Mouse (Mus musculus) CH12.LX (cell line): ENCODE data around the gene Sema5b. TPM values are rescaled to one million over a fixed set of nuclear protein-coding genes. Genes with fewer than 3 reads are reported as not detected.

ENCODE experiments used
- DNase-seq: peaks from one replicate; pipeline ENCODE4 v3.0.0-alpha.2; 2013; ENCODE audit errors: extremely low read depth
- H3K27ac ChIP-seq: 2 replicates; pipeline ENCODE4 v1.5.1; 2012; ENCODE audit warnings: low read depth, mild to moderate bottlenecking, control low read depth, moderate library complexity; ENCODE audit not compliant: insufficient read depth
- H3K27me3 ChIP-seq: replicated peaks from 2 replicates; pipeline ENCODE3; 2012; ENCODE audit warnings: inconsistent platforms
- H3K36me3 ChIP-seq, 2 experiments: replicated peaks in 1 of 2; 2 replicates each; pipeline versions ENCODE3 to v1.6.1; 2012; ENCODE audit warnings: inconsistent platforms in 1 of 2, low read length in 1 of 2, mild to moderate bottlenecking in 1 of 2, mixed read lengths in 1 of 2, moderate library complexity in 1 of 2; ENCODE audit not compliant: control insufficient read depth in 1 of 2, insufficient read depth in 1 of 2
- H3K4me1 ChIP-seq, 2 experiments: 2 replicates each; pipeline ENCODE4 v1.6.1; 2012; ENCODE audit warnings: inconsistent platforms in 1 of 2, moderate library complexity in 1 of 2; ENCODE audit not compliant: insufficient read depth in 2 of 2, control insufficient read depth in 1 of 2
- H3K4me2 ChIP-seq: 2 replicates; pipeline ENCODE4 v1.6.1; 2012; ENCODE audit warnings: low read depth, mild to moderate bottlenecking, control low read depth; ENCODE audit not compliant: poor library complexity, insufficient read depth, severe bottlenecking
- H3K4me3 ChIP-seq, 3 experiments: fragments of 150-350 bp in 1 of 3; sonication (generic) in 1 of 3; replicated peaks in 1 of 3; 2 replicates each; pipeline versions ENCODE3 to v1.5.1; 2011 to 2012; ENCODE audit warnings: low read depth in 2 of 3, low read length in 2 of 3, mild to moderate bottlenecking in 2 of 3, moderate library complexity in 2 of 3, control low read depth in 1 of 3, improper control_type of control experiment in 1 of 3, inconsistent platforms in 1 of 3, mixed read lengths in 1 of 3; ENCODE audit not compliant: poor library complexity in 1 of 3
- H3K79me2 ChIP-seq: replicated peaks from 2 replicates; pipeline ENCODE4 v1.6.1; 2012; ENCODE audit warnings: mild to moderate bottlenecking, moderate library complexity; ENCODE audit not compliant: control insufficient read depth, poor library complexity, insufficient read depth, severe bottlenecking; ENCODE audit errors: extremely low read depth
- H3K9ac ChIP-seq: 2 replicates; pipeline ENCODE4 v1.6.1; 2012; ENCODE audit warnings: low read depth, mild to moderate bottlenecking, control low read depth, moderate library complexity; ENCODE audit not compliant: insufficient read depth
- H3K9me3 ChIP-seq: replicated peaks from 2 replicates; pipeline ENCODE3; 2012; ENCODE audit warnings: low read length, inconsistent platforms, mixed read lengths
- BHLHE40 ChIP-seq: IDR thresholded peaks from 2 replicates; pipeline ENCODE4 v1.6.1; 2011; ENCODE audit warnings: mild to moderate bottlenecking, low read depth, low read length, improper control_type of control experiment
- CHD1 ChIP-seq: IDR thresholded peaks from 2 replicates; pipeline ENCODE4 v1.6.1; 2012; ENCODE audit warnings: low read depth, low read length, improper control_type of control experiment, inconsistent platforms
- CHD2 ChIP-seq: IDR thresholded peaks from 2 replicates; pipeline ENCODE4 v1.6.1; 2011; ENCODE audit warnings: low read length, improper control_type of control experiment
- E2F4 ChIP-seq: IDR thresholded peaks from 2 replicates; pipeline ENCODE4 v1.6.1; 2011; ENCODE audit warnings: low read depth, low read length, improper control_type of control experiment; ENCODE audit not compliant: insufficient replicate concordance
- ETS1 ChIP-seq: conservative IDR thresholded peaks from 2 replicates; pipeline ENCODE4 v1.6.1; 2012; ENCODE audit warnings: low read depth, mild to moderate bottlenecking, inconsistent platforms, low read length, improper control_type of control experiment, moderate library complexity
- GABPA ChIP-seq: IDR thresholded peaks from 2 replicates; pipeline ENCODE4 v1.6.1; 2012; ENCODE audit warnings: low read depth, low read length, improper control_type of control experiment, inconsistent platforms; ENCODE audit not compliant: insufficient replicate concordance
- HCFC1 ChIP-seq: IDR thresholded peaks from 2 replicates; pipeline ENCODE4 v1.6.1; 2012; ENCODE audit warnings: low read depth, mild to moderate bottlenecking, inconsistent platforms, low read length, improper control_type of control experiment
- IRF4 ChIP-seq: IDR thresholded peaks from 2 replicates; pipeline ENCODE4 v1.6.1; 2014; ENCODE audit warnings: low read depth, mild to moderate bottlenecking, inconsistent platforms, low read length, improper control_type of control experiment
- JUN ChIP-seq: IDR thresholded peaks from 2 replicates; pipeline ENCODE4 v1.6.1; 2011; ENCODE audit warnings: low read depth, mild to moderate bottlenecking, low read length, improper control_type of control experiment, moderate library complexity; ENCODE audit not compliant: insufficient read depth
- KAT2A ChIP-seq: IDR thresholded peaks from 2 replicates; pipeline ENCODE4 v1.6.1; 2012; ENCODE audit warnings: low read length, improper control_type of control experiment, inconsistent platforms; ENCODE audit not compliant: insufficient replicate concordance
- MAFK ChIP-seq: IDR thresholded peaks from 2 replicates; pipeline ENCODE4 v1.6.1; 2011; ENCODE audit warnings: low read length, improper control_type of control experiment; ENCODE audit not compliant: insufficient replicate concordance
- MAX ChIP-seq: IDR thresholded peaks from 2 replicates; pipeline ENCODE4 v1.6.1; 2011; ENCODE audit warnings: low read length, improper control_type of control experiment
- MAZ ChIP-seq: IDR thresholded peaks from 2 replicates; pipeline ENCODE4 v1.6.1; 2012; ENCODE audit warnings: low read depth, mild to moderate bottlenecking, inconsistent platforms, low read length, improper control_type of control experiment, moderate library complexity
- MEF2A ChIP-seq: IDR thresholded peaks from 2 replicates; pipeline ENCODE4 v1.6.1; 2014; ENCODE audit warnings: low read depth, mild to moderate bottlenecking, inconsistent platforms, low read length, improper control_type of control experiment, borderline replicate concordance
- MXI1 ChIP-seq: IDR thresholded peaks from 2 replicates; pipeline ENCODE4 v1.6.1; 2011; ENCODE audit warnings: mild to moderate bottlenecking, low read depth, low read length, improper control_type of control experiment
- MYC ChIP-seq: IDR thresholded peaks from 2 replicates; pipeline ENCODE4 v1.6.1; 2011; ENCODE audit warnings: low read depth, mild to moderate bottlenecking, improper control_type of control experiment, low read length
- POLR2AphosphoS2 ChIP-seq: IDR thresholded peaks from 2 replicates; pipeline ENCODE4 v1.6.1; 2011; ENCODE audit warnings: low read depth, low read length, improper control_type of control experiment
- RCOR1 ChIP-seq: conservative IDR thresholded peaks from 2 replicates; pipeline ENCODE4 v1.6.1; 2012; ENCODE audit warnings: low read depth, mild to moderate bottlenecking, inconsistent platforms, low read length, improper control_type of control experiment
- SMC3 ChIP-seq: IDR thresholded peaks from 2 replicates; pipeline ENCODE4 v1.6.1; 2011; ENCODE audit warnings: low read depth, low read length, improper control_type of control experiment
- TBP ChIP-seq: conservative IDR thresholded peaks from 2 replicates; pipeline ENCODE4 v1.6.1; 2011; ENCODE audit warnings: low read depth, low read length, improper control_type of control experiment
- USF2 ChIP-seq: conservative IDR thresholded peaks from 2 replicates; pipeline ENCODE4 v1.6.1; 2011; ENCODE audit warnings: low read depth, low read length, improper control_type of control experiment
- ZKSCAN1 ChIP-seq: IDR thresholded peaks from 2 replicates; pipeline ENCODE4 v1.6.1; 2012; ENCODE audit warnings: low read depth, inconsistent platforms, low read length, improper control_type of control experiment, borderline replicate concordance
- ZMIZ1 ChIP-seq: IDR thresholded peaks from 2 replicates; pipeline ENCODE4 v1.6.1; 2012; ENCODE audit warnings: low read depth, mild to moderate bottlenecking, inconsistent platforms, low read length, improper control_type of control experiment
- dilution Hi-C: fragments of 300-500 bp; cut with MboI; formaldehyde crosslinking; loops from 2 replicates; pipeline ENCODE4 v1.14.3; 2020; ENCODE audit warnings: low sequenced_read_pairs; ENCODE audit not compliant: extremely low pct_unique_long_range_greater_than_20kb, extremely low pct_ligation_motif_present
- in situ Hi-C: fragments of 300-500 bp; cut with MboI; formaldehyde crosslinking; loops from 3 replicates; pipeline ENCODE4 v1.14.3; 2019; ENCODE audit warnings: low sequenced_read_pairs, low pct_ligation_motif_present, low pct_unique_long_range_greater_than_20kb, mixed read lengths
- polyA plus RNA-seq: library from polyadenylated mRNA; unstranded; fragments of >175 nt; gene quantifications from 2 replicates; pipeline ENCODE4 v1.2.1, GENCODE M21; 2012; ENCODE audit warnings: low read depth; ENCODE audit not compliant: insufficient read length
- total RNA-seq, 2 experiments: library from RNA; depleted of rRNA; stranded (reverse); fragments of 300-350 nt in 1 of 2; fragments of >200 nt in 1 of 2; gene quantifications; 2 replicates each; pipeline ENCODE4 v1.2.3; 2012 to 2014

Sema5b gene
- total and polyA plus RNA-seq, 3 experiments = 0.04 TPM; not detected in 2

DNA sequence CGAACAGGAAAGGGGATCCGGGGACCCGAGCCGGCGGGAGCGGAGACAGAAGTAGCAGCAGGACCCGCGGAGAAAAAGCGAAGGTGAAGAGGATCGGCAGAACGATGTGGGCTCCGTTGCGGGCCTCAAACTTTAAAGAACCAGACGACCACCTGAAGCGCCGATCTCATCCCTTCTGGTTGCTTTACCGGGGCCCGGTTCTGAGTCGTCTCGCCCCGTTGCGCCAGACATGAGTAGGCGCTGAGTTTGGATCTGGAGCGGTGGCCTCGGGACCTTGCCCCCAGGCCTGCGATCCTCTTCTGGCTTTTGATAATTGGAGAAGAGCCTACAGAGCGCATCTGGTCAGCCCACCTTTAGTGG, 1.5 kb downstream of the Sema5b start:
- in situ Hi-C loops = loop anchor here (10.0 kb wide), 1 partner anchor 82 kb away; no protein-coding TSS in a partner anchor

DNA sequence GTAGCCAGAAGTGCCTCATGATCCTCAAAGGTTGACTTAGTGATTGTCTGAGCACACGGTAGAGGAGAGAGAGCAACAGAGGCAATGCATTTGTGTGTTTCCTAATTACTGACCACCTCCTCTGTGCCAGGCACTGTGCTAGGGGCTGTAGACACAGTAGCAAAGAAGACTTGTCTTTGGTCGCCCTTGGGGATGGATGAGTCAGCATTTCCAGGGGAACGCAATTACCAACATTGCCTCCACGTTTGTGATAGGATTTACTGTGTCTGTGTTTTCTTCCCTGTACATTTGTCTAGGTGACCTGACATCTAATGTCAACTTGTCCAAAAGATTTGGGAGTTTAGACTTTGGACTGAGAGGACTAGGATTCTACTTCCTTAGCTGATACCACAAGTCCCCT, 4.8 kb downstream of the Sema5b start:
- in situ Hi-C loops = loop anchor here (10.0 kb wide), 1 partner anchor 79 kb away; no protein-coding TSS in a partner anchor
- Histone ChIP-seq H3K27me3 (peaks cover 72% of the 10 kb centered on the region), H3K9me3 (peaks cover 14% of the 10 kb centered on the region), H3K36me3 (no peaks in the 10 kb centered on the region), H3K4me3 (no peak overlapping the region), H3K4me2 (no peak overlapping the region), H3K4me1 (no peaks in the 10 kb centered on the region), H3K27ac (no peak overlapping the region), H3K79me2 (no peaks in the 10 kb centered on the region), H3K9ac (no peak overlapping the region)
- no peak for TF ChIP-seq ETS1
- TF ChIP-seq MAFK = peak; percentile 65; the same call in 1 of the 2 replicates
- dilution Hi-C loops = no loop called here
- DNase-seq = no peak

More for the DNA sequence above, 1.5 kb downstream of the Sema5b start:
- Histone ChIP-seq H3K4me1 (no peaks in the 10 kb centered on the region), H3K79me2 (no peaks in the 10 kb centered on the region), H3K4me3 (no peak overlapping the region), H3K9ac (no peak overlapping the region), H3K9me3 (peaks cover 14% of the 10 kb centered on the region), H3K27me3 (peaks cover 74% of the 10 kb centered on the region), H3K4me2 (no peak overlapping the region), H3K27ac (no peak overlapping the region)
- dilution Hi-C loops = no loop called here
- no peak for DNase-seq
- TF ChIP-seq E2F4 (no peak), CHD2 (no peak), ZKSCAN1 (no peak), MYC (no peak), RCOR1 (no peak), POLR2AphosphoS2 (no peak), TBP (no peak), IRF4 (no peak), CHD1 (no peak)
- TF ChIP-seq, all 38 proteins: peak for 0
- H3K36me3 ChIP-seq = no peaks in the 10 kb centered on the region

DNA sequence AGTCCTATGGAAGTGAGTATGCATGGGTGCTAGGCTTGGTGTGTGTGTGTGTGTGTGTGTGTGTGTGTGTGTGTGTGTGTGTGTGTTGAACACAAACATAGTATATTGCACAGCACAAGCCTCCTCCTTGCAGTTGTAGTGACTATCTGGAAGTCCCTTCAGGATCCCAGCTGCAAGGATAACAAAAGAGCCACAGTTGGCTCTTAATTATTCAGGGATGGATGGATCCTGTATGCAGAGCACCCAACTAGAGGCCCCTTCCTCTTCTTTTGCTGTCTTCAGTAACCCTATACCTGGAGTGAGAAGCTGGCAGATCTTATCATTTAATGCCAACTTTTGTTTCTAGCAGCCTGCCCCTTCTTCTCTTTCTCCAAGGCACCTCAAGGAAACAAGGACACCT, 7.0 kb downstream of the Sema5b start:
- Histone ChIP-seq H3K9me3 (no peaks in the 10 kb centered on the region), H3K27ac (no peak overlapping the region), H3K36me3 (no peaks in the 10 kb centered on the region), H3K4me1 (no peaks in the 10 kb centered on the region), H3K27me3 (peaks cover 91% of the 10 kb centered on the region), H3K79me2 (no peaks in the 10 kb centered on the region), H3K9ac (no peak overlapping the region), H3K4me3 (no peak overlapping the region), H3K4me2 (no peak overlapping the region)
- no peak for TF ChIP-seq SMC3
- no peak for TF ChIP-seq MXI1
- TF ChIP-seq IRF4 = no peak
- TF ChIP-seq MAX = no peak
- no peak for TF ChIP-seq KAT2A
- TF ChIP-seq TBP = no peak
- no peak for TF ChIP-seq USF2
- no peak for TF ChIP-seq ZKSCAN1
- TF ChIP-seq ETS1 = no peak
- no peak for TF ChIP-seq BHLHE40
- no peak for TF ChIP-seq MAZ
- TF ChIP-seq MEF2A = no peak
- no peak for TF ChIP-seq GABPA
- no peak for TF ChIP-seq CHD2
- no peak for TF ChIP-seq HCFC1
- no peak for TF ChIP-seq ZMIZ1
- no peak for TF ChIP-seq JUN
- no peak for DNase-seq
- dilution Hi-C loops (no loop called here), in situ Hi-C loops (loop anchor here (10.0 kb wide), 1 partner anchor 77 kb away; no protein-coding TSS in a partner anchor)
